Mouse (Mus musculus) brown adipose tissue, adult 24 weeks (tissue): ENCODE results near the gene Ptger1. TPM values are rescaled to one million over a fixed set of nuclear protein-coding genes. Genes with fewer than 3 reads are reported as not detected.
A peak's percentile ranks its signal among the peaks of the same experiment; 100 is the strongest.

Experiments
- H3K27ac ChIP-seq: fragments of 200-500 bp; replicated peaks from 2 replicates; pipeline ENCODE4 v1.5.1; 2012; ENCODE audit warnings: low read depth, mild to moderate bottlenecking, low read length
- H3K4me1 ChIP-seq: fragments of 200-500 bp; 2 replicates; pipeline ENCODE4 v1.6.1; 2012; ENCODE audit warnings: low read length, mixed read lengths; ENCODE audit not compliant: control insufficient read depth, insufficient read depth, insufficient read length
- H3K4me3 ChIP-seq: fragments of 200-500 bp; 2 replicates; pipeline ENCODE4 v1.5.1; 2012; ENCODE audit warnings: low read depth, mild to moderate bottlenecking, low read length, moderate library complexity; ENCODE audit not compliant: insufficient read depth
- polyA plus RNA-seq: library from polyadenylated mRNA; stranded (reverse); fragments of >200 nt; gene quantifications from 2 replicates; pipeline ENCODE4 v1.2.4, GENCODE M21; 2012; ENCODE audit not compliant: missing spikeins, insufficient read depth, insufficient read length

The Ptger1 gene
- polyA plus RNA-seq, 1 experiment, result not detected

DNA sequence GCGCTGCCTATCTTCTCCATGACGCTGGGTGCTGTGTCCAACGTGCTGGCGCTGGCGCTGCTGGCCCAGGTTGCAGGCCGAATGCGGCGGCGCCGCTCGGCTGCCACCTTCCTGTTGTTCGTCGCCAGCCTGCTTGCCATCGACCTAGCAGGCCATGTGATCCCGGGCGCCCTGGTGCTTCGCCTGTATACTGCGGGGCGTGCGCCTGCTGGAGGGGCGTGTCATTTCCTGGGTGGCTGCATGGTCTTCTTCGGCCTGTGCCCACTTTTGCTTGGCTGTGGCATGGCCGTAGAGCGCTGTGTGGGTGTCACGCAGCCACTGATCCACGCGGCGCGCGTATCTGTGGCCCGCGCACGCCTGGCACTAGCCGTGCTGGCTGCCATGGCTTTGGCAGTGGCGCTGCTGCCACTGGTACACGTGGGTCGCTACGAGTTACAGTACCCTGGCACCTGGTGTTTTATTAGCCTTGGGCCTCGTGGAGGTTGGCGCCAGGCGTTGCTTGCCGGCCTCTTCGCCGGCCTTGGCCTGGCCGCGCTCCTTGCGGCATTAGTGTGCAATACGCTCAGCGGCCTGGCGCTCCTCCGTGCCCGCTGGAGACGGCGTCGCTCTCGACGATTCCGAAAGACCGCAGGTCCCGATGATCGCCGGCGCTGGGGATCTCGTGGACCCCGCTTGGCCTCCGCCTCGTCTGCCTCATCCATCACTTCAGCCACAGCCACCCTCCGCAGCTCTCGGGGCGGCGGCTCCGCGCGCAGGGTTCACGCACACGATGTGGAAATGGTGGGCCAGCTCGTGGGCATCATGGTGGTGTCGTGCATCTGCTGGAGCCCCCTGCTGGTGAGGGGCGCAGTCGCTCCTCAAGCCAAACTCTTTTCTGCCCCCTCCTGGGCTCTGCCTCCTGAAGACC lies 1.8 kb downstream of the Ptger1 start:
- peaks cover 8% of the 10 kb centered on the region; the same call in 1 of the 2 replicates for H3K4me1 ChIP-seq
- peak overlapping the region; percentile 28; the same call in 1 of the 2 replicates for H3K4me3 ChIP-seq
- H3K27ac ChIP-seq, result no peak overlapping the region

DNA sequence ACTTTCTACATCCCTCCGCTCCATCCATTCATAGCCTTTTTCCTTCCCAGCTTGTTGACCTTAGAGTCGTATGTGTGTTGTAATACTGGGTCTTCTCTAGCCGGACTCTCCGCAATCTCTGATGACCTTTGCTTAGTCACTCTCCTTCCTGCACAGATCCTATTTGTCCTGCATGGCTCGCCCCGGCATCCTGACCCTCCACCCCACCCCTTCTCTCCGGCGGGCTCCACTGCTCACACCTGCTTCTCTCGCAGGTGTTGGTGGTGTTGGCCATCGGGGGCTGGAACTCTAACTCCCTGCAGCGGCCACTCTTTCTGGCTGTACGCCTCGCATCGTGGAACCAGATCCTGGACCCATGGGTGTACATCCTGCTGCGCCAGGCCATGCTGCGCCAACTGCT lies 2.5 kb downstream of the Ptger1 start:
- Histone ChIP-seq H3K4me1 (peaks cover 8% of the 10 kb centered on the region; the same call in 1 of the 2 replicates), H3K4me3 (no peak overlapping the region), H3K27ac (no peak overlapping the region)

DNA sequence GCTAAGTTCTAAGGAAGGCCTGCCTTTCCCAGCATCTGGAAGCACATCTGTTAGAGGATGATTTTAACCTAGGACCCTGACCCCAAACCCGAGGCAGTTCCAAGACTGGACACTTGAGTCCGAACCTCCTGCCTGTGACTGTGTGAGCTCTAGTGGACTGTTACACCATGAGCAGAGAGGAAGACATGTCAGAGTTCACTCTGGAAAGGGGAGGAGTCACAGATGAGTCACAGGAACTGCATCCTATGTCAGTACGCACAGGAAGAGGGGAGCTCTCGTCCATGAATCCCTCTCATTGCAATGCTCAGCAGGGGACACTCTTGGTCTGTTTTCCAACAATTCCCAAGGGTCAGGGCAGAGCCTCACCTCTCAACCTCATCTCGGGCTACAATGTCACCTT lies 6.5 kb downstream of the Ptger1 start:
- Histone ChIP-seq H3K27ac (no peak overlapping the region), H3K4me1 (no peaks in the 10 kb centered on the region), H3K4me3 (no peak overlapping the region)

DNA sequence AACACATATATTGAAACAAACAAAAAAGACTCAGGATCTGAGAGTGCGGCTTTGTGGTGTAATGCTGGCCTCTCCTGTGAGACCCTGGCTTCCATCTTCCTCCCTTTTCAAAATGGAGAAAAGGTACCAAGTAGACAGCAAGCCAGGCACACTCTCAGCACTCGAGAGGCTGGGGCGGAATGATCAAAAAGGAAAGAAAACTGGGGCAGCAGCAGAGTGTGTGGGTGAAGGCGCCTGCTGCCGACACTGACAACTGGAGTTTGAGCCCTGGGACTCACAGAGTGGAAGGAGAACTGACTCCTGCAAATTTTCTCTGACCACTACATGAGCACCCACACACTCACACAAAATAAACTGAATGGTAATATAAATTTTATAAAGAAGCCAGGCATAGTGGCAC lies 8.0 kb downstream of the Ptger1 start:
- Histone ChIP-seq H3K4me3 (no peak overlapping the region), H3K27ac (no peak overlapping the region), H3K4me1 (no peaks in the 10 kb centered on the region)

DNA sequence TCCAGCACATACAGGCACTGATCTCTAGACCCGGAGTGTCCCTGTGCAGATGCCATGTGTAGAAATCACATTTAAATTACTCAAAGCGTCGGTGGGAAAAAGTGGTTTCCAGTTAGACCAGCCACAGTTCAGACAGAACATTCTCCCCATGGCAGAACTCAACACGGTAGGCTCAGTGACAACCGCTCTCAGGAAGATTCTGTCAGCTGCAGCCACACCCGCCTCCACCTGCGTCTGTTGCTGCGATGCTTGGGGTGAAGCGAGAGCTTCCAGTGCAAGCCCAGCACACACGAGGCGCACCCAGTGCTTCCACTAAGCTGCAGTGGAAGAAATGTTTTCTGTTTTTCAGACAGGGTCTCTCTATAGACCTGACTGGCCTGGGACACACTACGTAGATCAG lies 13.4 kb downstream of the Ptger1 start:
- Histone ChIP-seq H3K4me3 (no peak overlapping the region), H3K4me1 (peaks cover 8% of the 10 kb centered on the region), H3K27ac (no peak overlapping the region)

DNA sequence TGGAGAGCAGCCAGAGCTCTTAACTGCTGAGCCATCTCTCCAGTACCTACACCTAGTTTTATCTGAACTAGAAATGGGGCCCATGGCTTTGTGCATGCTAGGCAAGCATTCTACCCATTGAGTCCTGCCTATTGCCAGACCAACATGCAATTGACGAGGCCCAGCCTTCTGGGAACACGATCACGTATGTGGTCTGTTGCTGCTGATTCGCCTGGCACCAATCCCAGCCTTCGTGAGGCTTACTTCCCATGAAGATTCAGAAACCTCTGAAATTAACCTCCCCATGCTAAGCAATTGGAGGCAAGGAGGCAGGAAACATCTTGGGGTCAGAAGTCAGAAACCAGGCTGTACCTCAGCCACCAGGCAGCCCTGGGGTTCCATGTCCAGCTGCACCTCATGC lies 14.1 kb downstream of the Ptger1 start:
- H3K4me3 ChIP-seq, result no peak overlapping the region
- 0 out of 2 replicates have a peak overlapping the region, but pooled peaks have one; percentile 9 for H3K27ac ChIP-seq
- H3K4me1 ChIP-seq, result peaks cover 12% of the 10 kb centered on the region

DNA sequence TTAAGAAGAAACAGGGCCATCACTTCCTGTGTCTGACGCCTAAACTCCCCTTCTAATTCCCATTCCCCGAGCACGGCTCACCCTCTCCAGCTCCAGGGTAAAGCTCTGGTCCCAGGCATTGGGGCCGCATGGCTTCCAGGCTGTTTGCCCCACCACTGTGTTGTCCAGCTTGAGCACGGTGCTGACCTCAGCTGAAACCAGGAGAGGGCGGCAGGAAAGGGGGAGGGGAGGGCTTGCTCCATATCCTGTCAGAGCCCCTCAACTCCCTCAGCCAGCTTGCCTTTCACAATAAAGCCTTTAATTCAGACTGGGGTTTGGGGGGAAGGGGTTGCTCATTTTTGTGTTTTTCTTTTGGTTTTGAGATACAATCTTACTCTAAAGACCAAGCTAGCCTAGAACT lies 14.6 kb downstream of the Ptger1 start:
- Histone ChIP-seq H3K27ac (0 out of 2 replicates have a peak overlapping the region, but pooled peaks have one; percentile 9), H3K4me1 (peaks cover 14% of the 10 kb centered on the region), H3K4me3 (no peak overlapping the region)

DNA sequence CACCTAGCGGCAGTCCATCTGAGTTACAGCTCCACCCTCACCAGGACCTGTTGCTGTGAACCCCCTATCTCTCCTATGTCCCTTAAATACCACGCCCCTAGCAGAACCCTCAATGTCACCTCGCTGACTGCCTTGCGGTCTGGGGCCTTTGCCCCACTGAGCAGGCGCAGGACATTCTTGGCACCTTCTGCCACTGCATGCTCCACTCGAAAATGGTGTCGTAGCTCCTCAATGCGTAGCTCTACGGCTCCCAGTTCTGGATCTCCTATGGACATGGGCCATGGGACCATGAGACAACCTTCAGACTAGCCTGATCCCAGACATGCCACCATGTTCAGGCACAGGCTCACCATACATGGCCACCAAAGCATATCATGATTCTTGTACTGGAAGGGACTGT lies 18.0 kb downstream of the Ptger1 start:
- peak overlapping the region; percentile 13; the same call in 1 of the 2 replicates for H3K4me3 ChIP-seq
- peak overlapping the region; percentile 100 for H3K27ac ChIP-seq
- H3K4me1 ChIP-seq, result peaks cover 14% of the 10 kb centered on the region

DNA sequence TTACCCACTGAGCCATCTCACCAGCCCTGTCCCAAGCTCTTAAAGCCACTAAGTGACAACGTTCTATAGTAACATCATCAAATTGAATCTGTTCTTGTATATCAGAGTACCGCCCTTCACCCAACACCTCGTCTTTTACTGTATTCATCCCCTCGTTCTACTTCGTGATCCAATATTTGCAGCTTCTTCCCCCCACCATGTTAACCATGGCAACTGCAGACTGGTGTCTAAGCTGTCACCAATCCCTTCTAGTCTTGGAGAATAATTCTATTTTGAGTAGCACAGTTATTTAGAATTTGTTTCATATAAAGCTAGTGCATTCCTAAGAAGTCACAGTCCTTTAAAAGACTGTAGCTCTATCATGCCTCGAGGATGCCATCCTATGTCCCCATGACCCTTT lies 22.8 kb downstream of the Ptger1 start:
- H3K4me1 ChIP-seq, result peaks cover 22% of the 10 kb centered on the region
- no peak overlapping the region for H3K27ac ChIP-seq
- no peak overlapping the region for H3K4me3 ChIP-seq

DNA sequence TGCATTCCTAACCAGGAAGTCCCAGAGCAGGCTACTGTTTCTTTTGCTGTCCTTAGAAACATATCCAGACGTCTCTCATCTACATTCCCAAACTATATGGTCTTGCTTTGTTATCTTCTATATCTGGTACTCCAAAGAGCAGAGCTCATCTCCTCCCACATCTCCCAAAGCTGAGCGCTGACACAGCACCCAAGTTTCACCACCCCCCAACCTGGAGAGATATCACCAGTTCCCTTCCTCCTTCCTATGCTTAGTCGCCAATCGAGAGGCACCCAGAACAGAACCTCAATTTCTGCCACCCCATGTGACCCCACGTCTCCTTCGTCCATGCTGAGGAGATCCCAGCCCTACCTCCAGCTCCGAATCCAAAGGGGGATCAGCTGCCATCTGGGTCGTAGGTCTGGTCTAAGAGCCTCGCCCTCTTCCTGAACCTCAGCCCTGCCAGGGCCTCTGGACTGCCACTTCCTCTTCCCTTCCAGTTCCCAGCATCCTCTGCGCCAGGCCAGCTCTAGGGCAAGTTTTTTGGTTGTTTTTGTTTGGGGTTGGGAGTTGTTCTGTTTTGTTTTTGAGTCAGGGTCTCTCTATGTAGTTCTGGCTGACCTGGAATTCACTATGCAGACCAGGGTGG lies 27.2 kb downstream of the Ptger1 start:
- Histone ChIP-seq H3K4me3 (peak overlapping the region; percentile 27), H3K4me1 (peaks cover 37% of the 10 kb centered on the region), H3K27ac (peak overlapping the region; percentile 63)

DNA sequence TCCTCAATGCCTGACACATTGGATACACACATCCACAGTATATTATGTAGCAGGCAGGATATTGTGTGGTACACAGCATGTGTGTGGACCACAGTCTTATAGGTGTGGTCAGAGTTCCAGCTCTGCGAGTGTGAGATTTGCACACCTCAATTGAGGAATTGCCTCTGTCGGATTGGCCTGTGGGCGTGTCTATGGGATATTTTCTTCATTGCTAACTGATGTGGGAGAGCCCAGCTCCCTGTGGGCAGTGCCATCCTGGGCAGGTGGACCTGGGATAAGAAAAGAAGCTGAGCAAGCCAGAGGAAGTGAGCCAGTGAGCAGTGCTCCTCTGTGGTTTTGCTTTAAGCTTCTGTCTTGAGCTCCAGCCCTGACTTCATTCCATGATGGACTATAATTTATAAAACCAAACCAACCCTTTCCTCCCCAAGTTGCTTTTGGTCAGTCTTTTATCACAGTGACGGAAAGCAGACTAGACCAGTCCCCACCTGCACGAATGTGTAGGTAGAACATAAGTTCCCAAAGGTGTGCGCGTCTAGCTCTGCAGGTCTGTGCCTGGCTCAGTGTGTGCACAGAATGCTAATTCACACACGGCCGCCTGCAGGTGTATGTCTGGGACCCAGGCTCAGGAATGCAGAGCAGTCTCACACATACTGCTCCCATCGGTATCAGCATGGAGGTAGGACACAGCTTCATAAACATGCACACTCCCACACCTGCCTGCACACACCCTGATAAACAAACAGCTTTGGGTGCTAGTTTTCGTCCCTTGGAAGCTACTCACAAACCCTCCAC lies 28.1 kb downstream of the Ptger1 start:
- no peak overlapping the region for H3K4me3 ChIP-seq
- H3K27ac ChIP-seq, result peak overlapping the region; percentile 63
- peaks cover 37% of the 10 kb centered on the region for H3K4me1 ChIP-seq

DNA sequence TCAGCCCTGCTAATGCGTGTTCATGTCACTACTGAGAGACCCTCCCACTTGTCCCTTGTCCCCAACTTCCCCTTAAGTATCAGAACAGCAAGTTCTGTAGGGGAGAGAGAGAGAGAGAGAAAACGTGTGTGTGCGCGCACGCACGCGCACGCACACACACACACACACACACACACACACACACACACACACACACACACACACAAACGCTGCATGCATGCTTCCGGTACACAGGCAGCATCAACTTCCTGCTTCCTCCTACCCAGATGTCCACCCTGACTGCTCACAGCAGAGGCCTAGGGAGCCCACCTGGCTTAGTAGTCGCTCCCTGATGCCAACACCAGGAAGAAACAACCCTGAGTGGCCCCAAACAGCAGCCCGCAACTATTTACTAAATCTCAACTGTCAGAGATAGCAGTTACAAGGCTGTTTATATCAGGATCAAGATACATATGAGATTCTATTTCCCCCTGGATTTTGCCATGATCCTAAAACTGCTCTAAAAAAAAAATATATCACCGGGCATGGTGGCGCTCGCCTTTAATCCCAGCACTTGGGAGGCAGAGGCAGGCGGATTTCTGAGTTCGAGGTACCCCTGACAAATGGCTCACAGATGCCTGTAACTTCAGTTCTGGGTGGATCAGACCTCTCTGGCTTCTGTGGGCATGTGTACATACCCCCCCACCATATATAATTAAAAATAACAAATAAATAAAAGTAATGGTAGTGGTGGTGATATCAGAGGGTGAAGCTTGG lies 29.1 kb downstream of the Ptger1 start:
- Histone ChIP-seq H3K27ac (peak overlapping the region; percentile 63), H3K4me1 (peaks cover 37% of the 10 kb centered on the region), H3K4me3 (no peak overlapping the region)

DNA sequence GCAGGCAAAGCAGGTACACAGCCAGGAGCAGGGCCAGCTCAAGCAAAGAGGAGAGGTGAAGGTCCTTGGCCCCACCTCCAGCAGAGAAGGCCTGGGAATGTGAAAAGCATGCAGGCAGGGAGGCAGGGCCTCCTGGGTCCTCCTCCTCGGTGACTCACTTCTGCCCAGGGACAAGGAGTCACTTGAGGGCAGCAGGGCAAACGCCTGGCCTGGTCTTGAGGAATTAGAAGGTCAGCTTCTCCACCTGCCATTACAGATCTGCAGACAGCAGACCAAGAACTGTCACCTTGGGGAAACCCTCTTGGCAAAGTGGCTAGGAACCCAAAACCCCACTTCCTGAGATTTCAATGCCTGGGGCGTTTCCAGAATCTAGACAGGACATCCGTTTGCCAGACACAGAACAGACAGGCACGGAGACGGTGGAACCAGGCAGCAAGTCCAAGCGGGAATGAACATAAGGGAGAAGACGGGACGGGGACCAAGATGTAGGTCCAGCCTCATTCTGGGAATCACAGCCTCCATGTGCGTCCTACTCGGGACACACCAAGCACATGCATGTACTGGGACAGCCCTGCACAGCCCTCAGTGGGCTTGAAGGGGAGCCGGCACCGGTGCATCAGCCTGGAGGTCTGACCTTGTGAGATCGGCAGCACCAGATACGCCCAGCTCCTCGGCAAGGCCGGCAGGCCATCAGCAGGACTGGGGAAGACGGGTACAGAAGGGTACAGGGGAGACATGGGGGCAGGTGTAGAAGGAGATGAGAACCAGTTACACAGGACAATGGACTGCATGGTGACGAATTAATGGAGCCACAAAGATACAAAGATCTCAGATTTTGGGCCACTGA lies 31.1 kb downstream of the Ptger1 start:
- H3K4me1 ChIP-seq, result peaks cover 35% of the 10 kb centered on the region
- peak overlapping the region; percentile 92 for H3K27ac ChIP-seq
- H3K4me3 ChIP-seq, result peak overlapping the region; percentile 95

DNA sequence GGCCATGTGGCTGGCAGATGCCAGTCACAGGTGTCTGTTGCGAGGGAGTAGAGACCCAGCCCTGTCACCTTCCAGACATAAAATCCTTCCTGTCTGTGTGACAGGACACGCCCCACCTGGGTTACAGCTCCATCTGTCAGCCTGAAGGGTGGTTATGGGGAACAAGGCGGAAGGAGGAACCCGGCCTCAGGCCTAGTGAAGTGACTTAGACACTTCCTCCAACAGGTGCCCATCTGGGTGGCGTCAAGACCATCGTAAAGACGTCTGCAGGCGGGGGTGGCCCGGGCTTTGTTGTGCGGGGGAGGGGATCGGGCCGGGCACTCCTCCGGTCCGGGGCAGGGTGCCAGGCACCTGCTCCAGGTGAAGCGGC lies 31.8 kb downstream of the Ptger1 start:
- peak overlapping the region; percentile 95 for H3K4me3 ChIP-seq
- peaks cover 32% of the 10 kb centered on the region for H3K4me1 ChIP-seq
- H3K27ac ChIP-seq, result peak overlapping the region; percentile 92
